Mouse (Mus musculus) embryo, embryonic 10 days (tissue): ENCODE results near the gene Ugt1a2.
A peak's percentile ranks its signal among the peaks of the same experiment; 100 is the strongest.

Experiments used
- DNase-seq: peaks from one replicate; pipeline ENCODE4 v3.0.0-alpha.2; 2015; ENCODE audit warnings: low spot score

The Ugt1a2 gene

GRCm38 (mm10) chr1:88258361-88258760 lies 58.0 kb downstream of the Ugt1a2 start:
- DNase-seq, result no peak

DNA sequence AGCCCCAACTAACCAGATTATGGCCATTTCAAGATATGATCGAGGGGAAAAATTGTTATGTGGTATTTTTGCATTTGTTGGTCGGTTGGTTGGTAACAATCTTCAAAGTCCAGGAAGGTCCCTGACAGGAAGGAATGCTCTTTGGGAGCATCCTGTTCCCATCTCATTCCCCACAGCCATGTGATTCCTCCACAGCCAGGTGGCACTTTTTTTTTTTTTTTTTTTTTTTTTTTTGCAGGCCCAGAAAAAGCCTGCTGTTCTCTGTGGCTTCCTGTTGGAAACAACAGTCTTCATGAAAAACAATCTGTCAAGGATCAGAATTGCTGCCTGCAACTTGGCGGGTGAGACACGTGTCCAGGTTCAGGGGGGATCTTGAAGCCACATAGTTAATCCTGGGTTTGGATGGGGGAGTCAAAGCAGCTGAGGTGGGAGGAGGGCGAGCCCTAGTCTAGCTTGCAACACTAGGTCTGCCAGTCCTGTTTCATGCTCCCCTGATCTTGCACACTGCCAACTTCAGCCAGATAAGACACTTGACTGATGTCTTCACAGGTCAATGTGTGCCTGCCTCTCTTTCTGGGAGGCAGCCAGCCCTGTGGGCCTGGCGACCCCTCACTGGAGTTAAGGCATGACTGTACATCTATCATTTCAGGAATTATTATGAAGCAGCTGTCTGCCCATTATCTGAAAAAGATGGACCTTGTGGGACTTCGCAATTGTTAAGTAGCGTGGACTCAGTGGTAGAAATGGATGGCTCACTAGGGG lies 58.7 kb downstream of the Ugt1a2 start:
- DNase-seq, result peak; percentile 61

DNA sequence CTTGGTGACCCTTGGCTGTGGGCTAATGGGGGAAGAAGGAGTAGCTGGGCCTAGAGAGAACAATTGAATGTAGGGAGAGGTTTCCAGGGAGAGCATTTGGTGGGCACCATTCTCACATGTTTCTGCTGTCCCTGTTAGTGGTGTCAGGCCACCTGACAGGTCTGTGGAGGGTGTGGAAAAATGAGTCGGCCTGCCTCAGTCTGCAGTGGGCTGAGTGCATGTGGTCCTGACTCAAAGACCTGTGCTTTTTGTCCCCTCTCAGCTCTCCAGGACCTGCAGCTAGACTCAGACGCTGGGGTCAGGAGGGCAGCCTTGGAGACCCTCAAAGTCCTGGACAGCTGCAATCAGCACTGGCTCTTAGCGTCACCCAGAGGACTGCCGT lies 59.2 kb downstream of the Ugt1a2 start:
- no peak for DNase-seq

DNA sequence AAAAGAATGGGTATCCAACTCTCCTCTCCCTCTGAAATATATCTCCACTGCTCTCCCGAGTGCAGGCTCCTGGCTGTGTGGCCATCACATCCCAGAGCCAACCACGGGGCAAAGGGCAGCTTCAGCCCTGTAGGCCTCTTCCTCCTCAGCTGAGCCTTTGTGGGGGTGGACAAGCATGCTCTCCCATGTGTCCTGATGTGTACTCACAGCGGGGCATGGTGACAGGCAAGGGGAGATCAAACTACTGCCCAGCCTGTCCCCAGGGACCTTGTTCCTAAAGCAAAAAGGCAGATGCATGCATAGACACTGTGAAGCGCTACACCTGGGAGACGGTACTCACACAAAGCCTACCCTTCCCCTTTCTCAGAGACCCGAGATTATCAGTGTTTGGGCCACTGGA lies 59.7 kb downstream of the Ugt1a2 start:
- DNase-seq, result no peak

DNA sequence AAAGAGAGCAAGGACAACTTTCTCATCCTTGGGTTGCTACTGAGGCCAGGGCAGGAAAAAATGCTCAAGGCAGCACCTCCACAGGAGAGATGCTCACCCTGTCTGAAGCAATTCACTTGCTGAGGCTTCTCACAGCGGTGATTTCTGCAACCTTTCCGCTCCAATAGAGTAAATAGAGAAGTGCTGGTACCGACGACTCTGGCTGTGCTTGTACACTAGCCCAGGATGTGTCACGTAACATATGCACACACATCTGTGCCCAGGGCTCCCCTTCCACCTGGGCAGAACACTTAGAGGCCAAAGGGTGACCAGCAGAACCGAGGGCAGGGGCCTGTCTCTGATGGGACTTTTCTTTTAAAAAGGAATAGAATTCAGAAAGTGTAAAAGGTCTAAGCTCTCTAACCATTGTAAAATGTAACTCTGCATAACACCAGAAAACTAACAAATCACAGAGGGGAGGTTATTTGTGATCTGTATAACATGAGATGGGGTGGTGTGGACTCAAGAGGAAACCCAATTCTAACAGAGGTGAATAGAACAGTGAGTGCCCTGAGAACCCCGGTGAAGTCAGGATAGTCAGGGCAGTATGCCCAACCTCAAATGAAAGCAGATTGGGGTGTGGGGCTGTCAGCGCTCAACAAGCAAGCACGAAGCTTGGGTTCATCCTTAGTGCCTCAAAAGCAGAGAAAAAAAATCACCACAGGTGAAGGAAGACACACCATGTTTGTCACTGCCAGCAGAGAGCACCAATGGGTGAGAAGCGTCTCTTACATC lies 60.4 kb downstream of the Ugt1a2 start:
- DNase-seq, result no peak

GRCm38 (mm10) chr1:88261706-88262105 lies 61.3 kb downstream of the Ugt1a2 start:
- no peak for DNase-seq

DNA sequence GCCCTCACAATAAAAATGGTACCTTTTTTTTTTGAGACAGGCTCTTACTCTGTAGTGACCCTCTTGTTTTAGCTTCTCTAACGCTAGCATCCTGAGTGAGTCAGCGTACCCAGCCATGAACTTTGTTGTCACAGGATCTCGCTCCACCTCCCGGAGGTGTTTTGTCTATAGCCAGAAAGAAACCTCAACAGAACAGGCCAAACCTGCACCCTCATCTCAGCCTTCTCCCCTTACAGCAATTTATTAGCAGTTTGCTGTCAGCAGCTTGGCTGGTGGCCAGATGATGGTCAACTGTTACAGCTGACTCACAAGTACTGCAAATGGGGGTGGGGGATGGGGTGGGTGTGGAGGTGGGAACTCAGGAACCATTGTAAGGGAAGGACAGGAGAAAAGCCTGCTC lies 61.9 kb downstream of the Ugt1a2 start:
- no peak for DNase-seq

GRCm38 (mm10) chr1:88262961-88263360 lies 62.6 kb downstream of the Ugt1a2 start:
- no peak for DNase-seq

DNA sequence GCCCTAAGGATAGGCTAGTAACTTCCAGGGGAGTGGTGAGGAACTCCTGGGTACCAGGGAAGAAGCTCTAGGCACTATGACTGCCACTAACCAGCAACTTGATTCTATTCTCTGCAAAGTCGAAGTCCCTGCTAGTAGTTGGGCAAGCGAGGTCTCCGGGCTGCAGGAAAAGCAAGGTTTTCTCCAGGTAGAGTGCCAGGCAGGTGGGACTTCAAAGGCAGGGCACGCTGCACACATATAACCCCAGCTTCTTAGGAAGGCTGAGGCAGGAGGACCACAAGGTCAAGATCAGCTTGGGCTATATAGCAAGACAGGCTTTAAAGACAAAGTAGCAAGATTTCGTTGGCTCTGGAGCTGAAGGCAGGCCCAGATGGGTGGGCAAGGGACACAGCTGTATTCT lies 63.4 kb downstream of the Ugt1a2 start:
- DNase-seq, result no peak

DNA sequence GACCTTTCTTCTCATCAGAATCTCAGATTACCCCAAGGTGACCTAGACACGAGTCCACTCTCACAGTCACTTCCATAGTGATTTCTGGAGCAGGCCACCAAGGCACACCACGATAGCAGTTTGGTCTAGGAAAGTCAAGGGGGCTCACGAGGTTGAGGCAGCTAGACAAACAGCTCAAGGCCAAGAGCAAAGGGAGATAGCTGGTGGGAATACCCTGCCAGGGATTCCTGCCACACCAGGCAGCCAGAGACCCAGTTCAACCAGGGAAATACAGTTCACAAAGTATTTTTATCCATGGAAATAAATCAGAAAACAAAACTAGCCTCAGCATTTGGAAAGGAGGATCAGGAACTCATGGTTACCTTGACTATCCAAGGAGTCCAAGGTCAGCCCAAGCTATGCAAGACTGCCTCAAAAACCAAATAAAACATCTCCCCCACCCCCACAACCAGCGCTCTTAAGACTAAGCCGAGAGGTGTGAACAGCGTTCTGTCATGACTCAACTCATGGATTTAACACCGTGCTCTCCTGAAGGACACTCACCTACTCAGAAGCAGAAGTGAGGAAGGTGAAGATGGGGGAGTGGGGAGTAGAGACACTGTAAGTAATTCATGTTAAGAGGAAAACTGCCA lies 64.0 kb downstream of the Ugt1a2 start:
- DNase-seq, result no peak

DNA sequence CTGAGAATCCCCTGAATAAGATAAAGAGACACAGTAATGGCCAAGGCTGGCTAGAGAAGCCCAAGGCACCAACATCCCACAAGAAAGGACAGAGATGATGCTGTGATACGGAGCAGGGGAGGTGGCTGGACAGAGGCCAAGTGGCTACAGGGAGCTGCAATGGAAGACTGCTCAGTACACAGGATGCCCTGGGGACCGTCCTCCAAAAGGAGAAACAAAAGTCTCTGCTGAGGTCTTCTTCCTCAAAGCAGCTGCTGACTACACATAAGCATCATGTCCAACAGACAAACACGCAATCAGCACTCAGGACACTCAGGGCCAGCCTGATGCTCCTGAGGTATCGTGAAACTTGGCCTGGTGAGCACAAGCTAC lies 64.5 kb downstream of the Ugt1a2 start:
- no peak for DNase-seq

- DNase-seq, result no peak
These were observed 65.7 kb downstream of the Ugt1a2 start for GRCm38 (mm10) chr1:88266123-88266522.

GRCm38 (mm10) chr1:88267489-88267888 lies 67.1 kb downstream of the Ugt1a2 start:
- DNase-seq, result no peak

GRCm38 (mm10) chr1:88268070-88268469 lies 67.7 kb downstream of the Ugt1a2 start:
- no peak for DNase-seq
